Mouse (Mus musculus) R1 (cell line): Measurements from ENCODE around the gene Twist2.

Source experiments
- DNase-seq: peaks from one replicate; pipeline ENCODE4 v3.0.0-alpha.2; 2018; ENCODE audit warnings: low read depth, low spot score

Gene Twist2

DNA sequence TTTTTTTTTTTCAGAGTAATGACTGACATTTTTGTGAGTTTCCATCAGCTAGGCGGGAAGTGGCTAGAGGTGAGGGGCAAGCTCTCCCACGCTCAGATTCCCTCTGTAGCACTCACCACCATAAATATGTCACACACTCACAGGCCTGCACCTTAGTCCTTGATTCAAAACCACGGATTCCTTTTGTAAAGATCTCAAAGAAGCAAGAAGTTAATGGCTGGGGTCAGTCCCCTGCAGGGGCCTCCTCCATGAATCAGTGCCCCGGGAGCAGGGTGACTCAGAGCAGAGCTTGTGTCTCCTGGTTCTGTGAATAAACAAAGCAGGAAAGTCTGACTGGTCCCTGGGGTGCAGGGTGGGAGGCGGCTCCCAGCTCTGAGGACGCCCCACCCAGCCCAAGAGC is 15.3 kb downstream of the Twist2 start:
- no peak for DNase-seq

DNA sequence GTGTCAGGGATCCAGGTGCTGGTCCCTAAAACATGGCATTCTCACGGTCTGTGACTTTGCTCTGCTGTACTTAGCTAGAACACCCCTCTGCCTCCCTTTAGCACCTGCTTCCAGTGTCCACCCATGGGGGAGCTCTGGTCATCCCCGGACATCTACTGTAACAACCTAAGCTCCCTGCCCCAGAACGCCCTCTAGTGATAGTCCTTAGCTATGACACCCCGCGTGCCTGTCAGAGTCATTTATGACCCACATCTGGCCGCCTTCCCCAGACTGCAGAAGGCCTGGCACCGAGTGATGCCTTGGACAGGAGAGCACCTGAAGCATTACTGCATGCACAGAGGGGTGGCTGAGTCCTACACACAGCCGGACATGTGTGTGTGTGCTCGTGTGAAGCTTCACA is 18.0 kb downstream of the Twist2 start:
- DNase-seq: peak; percentile 20

DNA sequence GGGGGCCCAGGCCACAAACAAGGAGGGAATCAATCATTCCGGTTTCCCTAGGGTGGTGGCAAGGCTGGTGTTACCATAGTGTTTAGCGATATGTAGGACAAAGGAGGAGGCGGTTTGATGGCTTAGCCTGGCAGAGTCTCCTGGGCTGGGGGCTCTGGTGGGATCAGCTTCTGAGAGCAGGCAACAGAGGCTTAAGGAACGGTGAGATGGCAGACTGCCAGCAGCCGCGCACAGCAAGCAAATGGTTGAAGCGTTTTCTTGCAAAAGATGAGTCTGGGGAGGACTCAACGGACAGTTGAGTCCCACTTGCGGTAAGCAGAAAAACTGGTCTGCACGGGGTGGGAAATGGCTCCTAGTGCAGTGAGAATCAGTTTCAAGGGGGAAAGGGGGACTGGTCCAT is 19.3 kb downstream of the Twist2 start:
- DNase-seq: no peak

DNA sequence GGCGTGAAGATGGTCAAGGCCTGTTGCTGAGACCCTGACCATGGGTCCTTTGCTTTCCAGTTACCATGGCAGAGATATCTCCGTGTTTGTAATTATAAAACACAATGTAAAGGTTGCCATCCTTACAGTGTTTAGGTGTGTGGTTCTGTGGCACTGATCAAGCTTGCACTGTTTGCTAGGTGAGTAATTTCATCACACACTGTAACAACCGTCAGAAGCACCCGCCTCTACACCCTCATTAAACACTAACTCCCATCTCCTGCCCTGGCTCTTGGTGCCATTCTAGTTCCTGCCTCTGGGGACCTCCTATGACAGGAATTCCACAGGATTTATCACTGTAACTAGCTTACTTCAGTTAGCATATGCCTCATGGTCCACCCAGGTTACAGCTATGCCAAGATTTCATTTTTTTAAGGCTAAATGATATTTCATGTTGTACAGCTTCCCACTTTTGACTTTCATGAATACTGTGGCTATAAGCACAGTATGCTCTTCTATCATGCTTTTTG is 21.1 kb downstream of the Twist2 start:
- no peak for DNase-seq

DNA sequence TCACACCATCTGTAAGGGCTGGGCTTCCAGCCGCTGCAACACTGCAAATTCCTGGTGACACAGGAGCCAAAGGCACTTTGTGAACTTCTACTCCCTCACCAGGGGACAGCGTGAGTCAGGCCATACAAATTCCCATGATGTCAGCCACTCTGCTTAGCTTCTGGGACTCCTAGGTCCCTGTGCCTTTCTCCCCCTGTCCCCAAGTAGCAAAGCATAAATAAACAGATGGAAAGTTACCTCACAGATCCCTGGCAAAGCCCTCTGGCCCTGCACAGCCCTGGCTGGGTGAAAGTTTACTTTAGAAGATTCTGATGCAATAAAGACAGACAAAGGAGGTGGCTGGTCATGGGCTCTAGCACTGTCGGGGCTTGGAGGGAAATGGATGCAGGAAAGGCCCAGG is 22.3 kb downstream of the Twist2 start:
- no peak for DNase-seq

DNA sequence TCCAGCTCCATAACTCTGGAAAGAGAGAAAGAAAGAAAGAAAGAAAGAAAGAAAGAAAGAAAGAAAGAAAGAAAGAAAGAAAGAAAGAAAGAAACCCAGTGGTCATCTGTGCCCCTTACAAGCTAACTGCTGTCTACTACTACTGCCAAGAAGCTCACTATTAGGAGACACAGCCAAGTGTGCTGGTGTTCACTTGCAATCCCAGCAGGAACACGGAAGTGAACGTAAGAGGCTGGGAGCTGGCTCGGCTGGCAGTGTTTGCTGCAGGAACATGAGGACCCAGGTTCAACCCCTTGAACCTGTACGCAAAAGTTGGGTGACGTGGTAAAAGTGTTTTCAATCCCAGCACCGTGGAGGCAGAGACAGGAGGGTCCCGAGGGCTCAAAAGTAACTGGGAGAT is 22.7 kb downstream of the Twist2 start:
- DNase-seq: no peak

DNA sequence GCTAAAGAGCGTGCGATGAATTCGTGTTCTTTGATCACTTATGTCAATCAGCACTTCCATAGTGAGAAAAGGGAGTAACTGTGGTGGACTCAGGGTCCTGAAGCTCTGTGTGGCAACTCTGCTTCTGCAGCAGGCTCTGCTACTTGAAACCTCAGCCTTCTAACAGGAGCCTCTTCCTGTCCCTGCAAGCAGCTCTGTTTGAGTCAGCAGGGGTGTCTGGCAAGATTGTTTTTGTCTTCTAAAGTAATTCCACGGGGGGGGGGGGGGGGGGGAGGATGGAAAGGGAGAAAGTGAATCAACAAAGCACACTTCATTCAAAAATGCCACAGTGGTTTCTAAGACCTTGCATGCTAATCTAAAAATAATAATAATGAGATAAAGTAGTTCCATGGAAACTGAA is 24.0 kb downstream of the Twist2 start:
- no peak for DNase-seq

DNA sequence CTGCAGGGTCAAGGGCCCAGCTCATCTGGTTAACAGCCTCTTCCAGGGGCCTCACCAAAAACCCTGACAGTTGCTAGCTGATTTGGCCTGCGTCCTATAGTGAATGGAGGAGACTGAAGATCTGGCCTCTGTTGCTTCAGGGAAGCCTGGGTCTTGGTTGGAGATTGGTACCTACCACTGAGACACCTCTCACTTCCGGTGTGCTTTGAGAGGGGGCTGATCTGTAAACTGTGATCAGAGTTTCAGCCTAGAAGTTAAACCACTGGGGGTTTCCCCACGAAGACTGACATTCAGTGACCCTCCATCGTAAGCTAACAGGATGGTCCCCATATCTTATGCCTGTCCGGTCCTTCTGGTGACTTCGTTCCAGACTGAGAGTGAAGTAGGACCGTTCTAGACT is 30.7 kb downstream of the Twist2 start:
- no peak for DNase-seq

DNA sequence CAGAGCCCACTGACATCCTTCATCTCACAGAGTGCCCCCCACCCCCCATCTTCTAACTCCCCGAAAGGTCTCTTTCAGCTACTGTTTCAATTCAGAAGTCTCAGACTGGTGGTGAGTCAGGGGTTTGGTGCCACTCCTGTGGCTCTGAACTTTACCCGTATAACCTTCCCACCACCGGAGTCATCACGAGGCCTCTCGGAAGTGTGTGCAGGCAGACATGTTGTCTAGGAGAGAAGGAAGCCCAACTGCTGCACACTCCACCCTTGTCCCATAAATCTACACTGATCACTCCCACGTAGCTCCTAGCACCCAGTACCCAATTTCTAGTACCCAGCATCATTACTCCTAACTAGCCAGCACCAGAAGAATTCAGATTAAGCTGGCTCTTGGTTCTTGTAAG is 38.3 kb downstream of the Twist2 start:
- DNase-seq: no peak

DNA sequence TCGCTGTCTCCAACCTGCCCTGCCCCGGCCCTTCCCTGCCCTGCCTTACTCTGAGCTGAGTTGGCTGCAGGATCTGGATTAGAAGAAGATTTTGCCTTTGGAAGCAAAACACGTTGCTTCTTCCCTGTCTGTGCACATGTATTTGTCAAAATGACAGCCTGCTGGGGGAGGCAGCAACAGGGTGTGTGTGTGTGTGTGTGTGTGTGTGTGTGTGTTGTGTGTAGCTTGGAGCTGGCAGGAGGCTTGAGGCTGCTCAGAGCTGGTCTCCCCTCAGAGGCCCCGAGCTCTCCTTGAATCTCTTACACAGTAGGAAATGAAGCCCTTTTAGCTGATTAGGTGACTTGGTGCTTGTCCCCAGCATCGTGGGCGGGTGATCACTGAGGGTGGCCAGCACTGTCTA is 38.7 kb downstream of the Twist2 start:
- DNase-seq: no peak

DNA sequence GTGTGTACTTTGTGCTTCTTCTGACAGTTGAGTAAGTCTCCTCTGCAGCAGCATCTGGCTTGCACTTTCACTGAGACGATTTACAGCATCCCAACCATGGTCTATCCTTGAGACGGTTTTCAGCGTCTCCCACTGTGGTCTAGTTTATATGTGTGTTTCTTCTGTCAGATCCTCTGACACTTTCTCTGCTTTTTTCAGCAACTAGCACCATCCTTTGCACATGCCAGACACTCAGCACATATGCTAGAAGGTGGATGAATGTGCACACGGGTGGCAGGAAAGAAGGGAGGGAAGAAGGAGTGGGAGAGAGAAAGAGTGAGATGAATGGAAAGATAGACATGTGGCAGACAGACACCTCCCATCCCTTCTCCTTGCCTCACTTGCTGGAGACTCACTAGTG is 43.0 kb downstream of the Twist2 start:
- no peak for DNase-seq

DNA sequence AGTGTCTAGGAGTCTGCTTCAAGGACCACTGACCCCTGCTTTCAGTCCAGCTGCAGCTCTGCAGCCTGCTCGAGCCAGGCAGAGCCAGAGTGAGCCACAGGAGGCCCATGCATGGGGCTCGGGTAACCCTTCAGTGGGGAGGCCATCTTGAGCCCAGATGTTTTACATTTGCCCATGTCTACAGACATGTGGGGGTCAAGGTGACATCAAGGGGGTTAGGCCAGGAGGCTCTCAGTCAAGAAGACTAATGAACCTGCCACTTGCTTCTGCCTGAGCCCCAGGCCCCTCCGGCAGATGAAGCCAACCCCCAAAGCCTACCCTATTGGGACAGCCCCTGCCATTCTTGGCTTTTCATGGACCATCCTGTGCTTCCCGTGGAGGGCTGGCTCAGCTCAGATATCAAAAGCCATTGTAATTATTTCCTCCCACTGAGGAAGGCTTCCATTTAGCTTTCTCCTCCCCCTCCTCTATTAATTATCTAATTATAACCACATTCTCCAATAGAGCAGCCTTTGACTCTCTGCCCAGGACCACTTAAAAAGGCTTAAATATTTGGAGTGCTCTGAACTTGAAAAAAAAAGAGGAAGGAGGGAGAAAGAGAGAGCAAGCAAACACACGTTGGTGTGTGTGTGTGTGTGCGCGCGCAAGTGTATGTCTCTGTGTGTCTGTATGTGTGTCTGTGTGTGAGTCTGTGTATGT is 43.6 kb downstream of the Twist2 start:
- no peak for DNase-seq

DNA sequence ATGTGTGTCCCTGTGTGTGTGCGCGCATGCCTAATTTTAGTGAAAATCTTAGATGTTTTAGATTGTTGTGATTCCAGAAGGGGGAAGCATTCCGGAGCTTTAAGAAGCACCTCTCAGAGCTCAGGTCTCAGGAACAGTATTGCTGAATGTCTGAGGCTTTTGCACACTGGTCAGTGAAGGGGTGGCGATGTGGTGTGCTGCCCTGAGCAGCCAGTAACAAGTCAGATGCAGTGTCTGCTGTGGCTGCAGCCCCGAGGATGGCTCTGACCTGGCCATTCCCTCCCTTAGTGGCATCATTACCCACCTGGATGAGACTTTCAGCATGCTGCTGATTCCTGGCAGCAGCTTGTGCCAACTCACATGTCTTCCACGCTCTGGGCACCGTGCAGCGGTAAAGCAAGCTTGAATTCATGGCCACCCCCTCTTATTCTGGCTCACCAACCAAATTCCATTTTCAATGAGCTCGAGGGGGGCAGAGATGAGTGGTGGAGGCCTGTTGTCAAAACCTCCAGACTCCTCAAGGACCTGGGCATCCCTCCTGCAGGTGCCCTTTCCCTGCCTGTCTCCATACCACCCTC is 44.2 kb downstream of the Twist2 start:
- DNase-seq: no peak

DNA sequence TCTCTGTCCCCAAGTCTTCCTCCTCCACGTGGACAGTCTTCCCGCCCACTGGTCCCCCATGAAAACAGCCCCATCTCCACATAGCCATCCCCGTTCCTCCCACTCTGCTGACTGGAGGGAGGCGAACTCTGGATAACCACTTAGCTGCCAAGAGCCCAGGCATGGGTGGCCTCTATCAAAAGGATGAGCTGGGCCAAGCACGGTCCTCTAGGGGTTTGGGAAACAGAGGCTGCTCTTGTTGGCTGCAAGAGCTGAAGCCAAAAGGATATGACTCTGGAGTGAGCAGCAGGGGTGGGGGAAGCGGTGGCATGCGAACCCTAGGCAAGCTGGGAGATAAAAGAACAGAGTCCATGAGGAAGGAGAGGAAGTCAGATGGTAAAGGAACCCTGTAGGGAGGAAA is 50.0 kb downstream of the Twist2 start:
- no peak for DNase-seq

DNA sequence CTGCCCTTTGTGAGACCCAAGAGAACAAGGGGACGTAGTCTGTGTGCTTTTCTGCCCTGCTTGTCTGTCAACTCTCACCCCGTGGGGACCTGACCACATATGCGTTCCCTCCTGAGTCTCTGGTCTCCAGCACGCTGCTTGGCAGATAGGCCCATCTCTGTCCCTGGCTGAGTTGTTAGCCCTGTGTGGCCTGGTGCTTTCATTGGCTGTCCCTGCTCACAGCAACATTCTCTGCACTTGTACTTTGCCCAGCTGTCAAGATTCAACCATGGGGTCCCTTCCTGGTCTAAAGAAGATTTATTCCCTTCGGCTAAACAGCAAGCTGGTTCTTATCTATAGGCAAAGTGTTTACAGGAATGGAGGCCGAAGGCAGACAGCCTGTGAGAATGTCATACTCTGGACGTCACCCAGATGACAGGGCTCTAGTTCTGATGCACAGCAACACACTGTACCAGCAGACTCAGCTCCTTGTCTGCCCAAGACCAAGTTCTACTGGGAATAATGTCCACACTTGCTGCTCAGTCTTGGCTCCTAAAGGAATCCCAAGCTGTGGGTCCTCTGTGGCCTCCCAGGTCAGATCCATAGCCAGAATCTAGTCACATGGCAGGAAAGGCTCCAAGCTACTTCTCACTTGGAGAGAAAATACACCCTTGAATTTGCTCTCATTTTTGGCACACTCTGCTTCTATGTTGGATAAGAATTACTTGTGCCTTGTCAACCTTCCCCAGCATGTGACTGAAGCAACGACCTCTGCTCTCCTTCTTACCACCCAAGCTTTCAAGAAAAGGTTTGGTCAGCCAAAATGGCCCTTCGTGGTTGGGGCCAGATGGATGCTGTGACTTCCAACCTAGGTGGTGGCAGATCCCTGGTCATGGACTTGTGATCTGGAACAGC is 55.8 kb downstream of the Twist2 start:
- no peak for DNase-seq

DNA sequence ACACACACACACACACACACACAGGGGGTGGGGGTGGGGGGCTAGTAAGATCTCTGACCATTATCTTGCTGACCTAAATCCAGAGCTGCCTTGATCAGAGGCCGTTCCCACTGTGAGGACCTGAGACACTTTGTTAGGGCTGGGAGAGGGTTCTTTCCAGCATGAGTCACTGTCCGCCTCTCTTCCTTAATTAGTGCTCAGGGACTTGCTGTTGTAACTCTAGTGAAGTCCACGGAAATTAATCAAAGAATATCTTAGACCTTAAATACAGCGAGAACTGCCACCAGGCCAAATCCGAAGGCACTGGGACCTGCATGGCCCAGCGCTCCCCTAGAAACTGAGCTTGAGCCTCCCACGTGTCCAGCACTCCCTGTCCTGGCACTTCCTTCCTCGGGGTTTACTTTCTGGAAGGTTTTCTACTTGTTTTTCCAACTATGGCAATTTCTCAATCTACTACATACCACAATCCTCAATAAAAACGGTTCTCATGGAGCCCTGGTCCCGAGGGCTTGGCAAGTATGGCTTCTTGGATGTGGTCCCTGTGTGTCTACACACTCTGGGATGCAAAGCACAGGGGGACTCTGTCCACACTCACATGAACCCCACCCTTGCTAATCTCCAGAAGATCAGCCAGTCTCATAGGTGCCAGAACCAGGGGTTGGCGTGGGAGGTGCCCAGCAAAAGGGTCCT is 57.0 kb downstream of the Twist2 start:
- DNase-seq: no peak

DNA sequence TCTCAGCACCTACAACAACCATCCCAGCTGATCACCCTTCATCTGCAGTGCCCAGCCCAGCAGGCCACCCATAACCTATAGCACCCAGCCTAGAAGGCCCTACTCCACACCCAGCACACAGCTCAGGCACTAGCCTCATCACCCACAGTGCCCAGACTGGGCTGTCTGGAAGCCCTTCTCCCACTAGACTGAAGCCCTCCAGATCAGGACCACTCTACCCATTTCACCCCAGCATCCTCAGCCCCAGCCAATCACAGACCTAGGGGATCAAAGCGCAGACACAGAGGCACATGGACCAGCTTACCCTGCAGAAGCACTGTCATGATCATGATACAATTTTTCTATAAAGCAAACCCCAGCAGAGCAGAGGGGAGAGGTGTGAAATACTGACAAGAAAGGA is 57.6 kb downstream of the Twist2 start:
- no peak for DNase-seq

DNA sequence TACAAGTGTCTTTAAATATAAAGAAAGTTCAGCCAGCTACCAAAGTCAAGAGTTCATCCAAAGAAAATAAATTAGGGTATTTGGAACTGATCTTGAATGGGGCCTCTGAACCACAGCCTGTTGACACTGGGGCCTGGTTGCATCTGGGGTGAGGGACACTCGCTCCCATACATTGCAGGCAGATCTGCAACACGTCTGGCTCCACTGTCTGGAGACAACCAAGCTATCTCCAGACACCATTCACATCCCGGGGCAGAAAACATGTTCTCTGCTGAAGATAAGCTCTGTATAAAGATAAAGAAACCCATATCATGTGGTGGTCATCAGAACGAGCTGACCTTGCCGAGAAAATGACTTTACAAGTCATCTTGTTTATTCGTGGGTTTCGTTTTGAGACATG is 60.2 kb downstream of the Twist2 start:
- DNase-seq: no peak

DNA sequence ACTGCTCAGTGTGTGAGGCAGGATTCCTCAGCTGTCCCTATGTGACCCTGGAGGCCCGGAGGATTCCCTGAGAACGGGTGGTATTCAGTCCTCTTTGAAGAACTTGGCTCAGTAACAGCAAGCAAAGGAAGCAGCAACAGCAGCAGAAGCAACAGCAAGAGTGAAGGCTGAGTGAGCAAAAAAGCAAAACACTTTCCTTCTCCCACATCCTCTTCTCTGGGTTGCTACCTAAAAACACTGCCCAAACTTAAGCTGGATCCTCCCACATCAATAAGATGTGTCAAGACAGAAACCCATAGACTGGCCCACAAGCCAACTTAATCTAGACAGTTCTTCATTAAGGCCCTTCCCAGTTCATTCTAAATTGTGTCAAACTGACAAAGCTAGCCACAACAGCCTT is 64.7 kb downstream of the Twist2 start:
- no peak for DNase-seq

DNA sequence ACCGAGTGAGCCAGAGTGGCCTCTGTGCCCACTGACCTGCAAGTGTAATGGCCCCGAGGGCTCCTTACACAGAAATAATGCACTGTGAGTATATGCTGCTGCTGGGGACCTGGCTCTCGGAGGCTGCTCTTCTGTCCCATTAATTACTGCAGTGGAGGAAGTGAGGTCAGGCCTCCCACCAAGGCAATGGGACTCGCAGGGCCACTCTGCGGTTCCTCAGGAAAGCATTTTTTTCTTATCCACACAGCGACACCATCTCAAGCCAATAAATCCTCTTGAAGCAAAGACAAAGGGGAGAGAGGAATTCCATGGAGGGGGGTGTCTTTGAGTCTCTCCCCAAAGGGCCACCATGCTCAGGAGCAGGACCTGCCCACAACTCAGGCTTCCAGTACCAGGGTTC is 69.8 kb downstream of the Twist2 start:
- no peak for DNase-seq

DNA sequence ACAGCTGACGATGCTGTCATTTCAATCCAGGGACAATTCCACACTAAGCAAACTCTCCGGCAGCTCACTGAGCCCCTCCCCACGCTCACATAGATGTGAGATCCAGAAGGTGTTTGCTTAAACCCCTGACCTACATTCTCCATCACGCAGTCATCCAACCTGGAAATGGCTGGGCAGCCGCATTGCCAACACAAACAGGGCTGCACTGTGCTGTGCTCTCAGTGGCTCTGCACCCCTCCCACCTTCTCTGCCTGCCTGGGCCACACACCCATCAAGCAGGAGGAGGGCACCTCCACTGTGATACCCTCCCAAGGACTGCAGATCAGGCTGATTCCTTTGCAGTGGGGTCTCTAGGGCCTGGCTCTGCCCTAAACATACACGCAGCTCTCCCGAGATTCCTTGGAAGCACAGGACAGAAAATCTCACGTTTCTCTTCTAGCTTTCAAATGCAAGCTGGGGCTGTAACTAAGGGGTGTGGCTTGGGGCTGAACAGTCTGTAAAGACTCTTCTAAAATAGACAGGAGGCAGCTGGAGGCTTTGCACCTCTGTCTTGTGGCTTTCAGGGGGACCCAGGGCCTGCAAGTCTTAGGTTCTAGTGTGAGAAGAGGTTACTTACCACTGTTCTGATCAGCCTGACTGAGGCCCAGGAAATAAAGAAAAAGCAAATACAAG is 71.3 kb downstream of the Twist2 start:
- DNase-seq: peak; percentile 6
